Mouse (Mus musculus) liver, embryonic 14.5 days (tissue): Measurements from ENCODE around the gene Igfbp4.

Experiments
- CTCF ChIP-seq: IDR thresholded peaks from 2 replicates; pipeline ENCODE4 v1.5.1; 2016; ENCODE audit warnings: antibody characterized with exemption, low read depth, control low read depth
- EP300 ChIP-seq: IDR thresholded peaks from 2 replicates; pipeline ENCODE4 v1.6.1; 2016; ENCODE audit warnings: antibody characterized with exemption, low read depth

- TF ChIP-seq EP300, result no peak
- no peak for TF ChIP-seq CTCF
These were observed 43.4 kb upstream of the Igfbp4 start for GRCm38 (mm10) chr11:98997659-98998058.
